Mouse (Mus musculus) T-helper 17 cell (primary cell): ENCODE measurements around the gene Chrng.

ENCODE experiments used
- in situ Hi-C, 2 experiments: fragments of 300-600 bp; cut with MboI, MseI; formaldehyde crosslinking; loops; 1 replicate in 1 of 2; 2 replicates in 1 of 2; pipeline ENCODE4 v1.15.1; 2025; ENCODE audit warnings: high pct_unique_total_duplicates in 2 of 2

Chrng gene

DNA sequence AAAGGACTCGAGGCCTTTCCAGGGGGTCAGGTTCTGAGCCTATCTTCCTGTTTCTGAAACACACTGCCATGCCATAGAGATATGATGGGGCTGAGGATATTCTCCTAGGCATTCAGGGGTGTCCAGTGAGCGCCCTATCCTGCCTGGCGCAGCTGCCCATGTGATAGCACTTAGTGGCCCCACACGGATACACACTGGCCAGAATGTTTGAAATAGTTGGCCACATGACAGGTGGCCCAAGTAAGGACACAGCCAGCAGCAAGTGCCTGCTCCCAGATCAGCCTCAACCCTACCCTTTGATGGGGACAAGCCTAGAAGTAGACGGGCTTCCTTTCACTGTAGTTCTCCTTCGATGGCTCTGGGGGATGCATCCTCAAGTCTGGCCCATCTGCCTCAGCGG, at the start of gene Chrng:
Gene Chrng (plus strand): TSS at position 193 of the 400 bp plus-strand sequence.
- in situ Hi-C loops: no loop called here

DNA sequence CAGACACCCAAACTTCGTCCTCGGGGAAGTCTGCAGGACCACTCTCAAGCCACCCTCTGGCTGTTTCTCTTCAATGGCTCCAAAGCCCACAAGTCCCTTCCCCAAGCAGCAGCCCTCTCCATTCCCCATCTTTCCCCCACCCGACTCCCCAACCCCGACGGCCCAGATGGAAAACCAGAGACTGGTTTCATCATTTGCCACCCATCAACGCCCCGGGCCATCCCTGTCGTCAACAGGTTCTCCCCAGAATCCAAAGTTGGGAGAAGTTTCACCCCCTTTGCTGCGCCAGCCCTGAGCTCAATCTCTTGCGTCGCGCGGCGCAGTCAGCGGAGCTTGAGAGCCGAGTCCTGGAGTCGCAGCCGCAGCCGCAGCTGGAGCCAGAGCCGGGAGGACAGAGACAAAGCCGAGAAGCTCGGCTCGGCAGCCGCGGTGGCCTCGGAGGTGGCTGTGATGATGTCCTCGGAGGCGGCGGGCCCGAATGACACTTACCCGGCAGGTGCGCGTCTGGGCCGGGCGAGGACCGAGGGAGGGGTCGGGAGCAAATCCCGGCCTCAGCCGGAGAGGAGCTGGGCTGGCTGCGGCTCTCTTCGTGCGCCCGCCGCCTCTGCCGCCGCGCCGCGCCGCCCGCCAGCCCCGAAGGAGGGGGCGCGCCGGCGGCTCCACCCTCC, 48.8 kb upstream of the Chrng start:
- in situ Hi-C loops: loop anchor here in 1 of 2 experiments (25.0 kb wide), 1 partner anchor 1182 kb away; no protein-coding TSS in a partner anchor

DNA sequence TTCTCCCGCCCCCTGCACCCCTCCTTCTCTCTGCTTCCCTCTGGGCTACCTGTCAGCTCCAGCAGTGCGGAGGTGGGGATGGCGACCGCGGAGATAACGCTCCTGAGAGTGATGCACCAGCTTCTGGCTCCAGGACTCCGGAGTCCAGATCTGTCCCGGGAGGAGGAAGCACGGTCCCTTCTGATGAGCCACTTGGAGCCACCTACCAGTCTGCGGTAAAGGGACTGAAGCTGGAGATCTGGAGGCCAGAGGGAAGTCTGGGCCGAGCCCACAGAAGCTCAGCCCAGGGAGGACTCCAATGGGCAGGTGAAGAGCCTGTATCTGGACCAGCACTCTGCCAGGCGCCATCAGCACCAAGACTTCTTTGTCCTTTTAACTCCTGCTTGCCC, 48.3 kb upstream of the Chrng start, which contains the start of gene Ecel1:
Gene Ecel1 (minus strand): TSS at position 323 of the 389 bp plus-strand sequence.
- in situ Hi-C loops: loop anchor here in 1 of 2 experiments (25.0 kb wide), 1 partner anchor 1181 kb away; no protein-coding TSS in a partner anchor

DNA sequence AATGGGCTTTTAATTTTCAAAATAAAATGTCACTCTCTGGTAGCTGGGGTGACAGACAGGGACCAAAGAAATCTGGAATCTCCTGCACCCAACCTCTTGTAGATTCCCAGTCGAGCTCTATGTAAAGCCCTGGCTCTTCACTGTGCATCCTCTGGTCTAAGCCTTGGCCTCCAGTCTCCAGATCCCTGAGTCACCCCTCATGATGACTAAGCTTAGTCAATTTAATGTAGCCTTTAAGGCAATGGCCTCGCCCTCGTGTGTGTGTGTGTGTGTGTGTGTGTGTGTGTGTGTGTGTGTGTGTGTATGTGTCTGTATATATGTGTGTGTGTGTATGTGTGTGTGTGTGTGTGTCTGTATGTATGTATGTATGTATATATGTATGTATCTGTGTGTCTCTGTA, 45.1 kb upstream of the Chrng start:
- in situ Hi-C loops: loop anchor here in 1 of 2 experiments (25.0 kb wide), 1 partner anchor 1178 kb away; no protein-coding TSS in a partner anchor

DNA sequence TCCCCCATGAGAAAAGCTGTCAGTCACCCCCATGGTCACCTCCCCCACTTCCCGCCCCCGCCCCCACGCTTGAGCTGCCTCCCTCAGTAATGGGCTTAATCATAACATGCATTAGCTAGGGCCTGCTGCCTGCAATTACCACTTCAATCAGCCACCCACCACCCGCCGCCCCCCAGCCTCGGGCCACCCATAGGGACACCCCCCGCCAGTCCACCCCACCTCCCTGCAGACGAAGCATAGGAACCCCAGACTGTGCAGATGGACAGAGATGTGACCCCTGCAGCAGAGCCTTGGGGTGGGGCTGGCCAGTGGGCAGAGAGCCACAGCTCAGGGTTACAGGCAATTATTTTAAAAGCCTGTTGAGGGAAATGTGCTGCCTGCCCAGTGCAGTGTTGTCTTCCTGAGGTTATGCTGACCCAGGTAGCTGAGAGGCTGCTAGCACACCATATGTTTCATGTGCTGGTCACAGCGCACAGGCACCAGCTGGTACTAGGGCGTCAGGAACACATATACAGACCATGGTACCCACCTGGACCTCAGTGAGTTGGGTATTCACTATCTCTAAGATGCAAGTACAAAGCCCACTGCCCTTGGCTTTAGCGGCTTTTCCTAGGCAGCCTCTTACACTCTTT, 40.2 kb upstream of the Chrng start:
- in situ Hi-C loops: loop anchor here in 1 of 2 experiments (25.0 kb wide), 1 partner anchor 1173 kb away; no protein-coding TSS in a partner anchor

DNA sequence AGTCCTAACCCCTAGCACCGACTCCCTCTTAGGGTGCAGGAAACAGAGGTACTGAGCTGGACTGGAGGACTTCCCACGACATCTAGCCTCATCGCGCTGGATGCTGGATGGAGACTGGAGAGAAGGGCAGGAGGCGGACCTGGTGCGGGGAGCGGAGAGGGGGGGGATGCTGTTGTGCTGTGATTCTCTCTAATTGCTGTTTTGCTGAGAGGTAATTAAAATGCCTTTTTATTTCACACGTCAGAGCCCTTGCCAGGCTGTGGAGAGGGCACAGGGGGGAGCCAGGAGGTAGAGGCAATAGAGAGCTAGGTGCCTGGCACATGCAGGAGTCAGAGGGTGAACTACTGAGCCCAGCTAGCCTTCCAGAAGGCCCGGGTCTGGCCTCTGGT, 39.7 kb upstream of the Chrng start:
- in situ Hi-C loops: loop anchor here in 1 of 2 experiments (25.0 kb wide), 1 partner anchor 1173 kb away; no protein-coding TSS in a partner anchor

DNA sequence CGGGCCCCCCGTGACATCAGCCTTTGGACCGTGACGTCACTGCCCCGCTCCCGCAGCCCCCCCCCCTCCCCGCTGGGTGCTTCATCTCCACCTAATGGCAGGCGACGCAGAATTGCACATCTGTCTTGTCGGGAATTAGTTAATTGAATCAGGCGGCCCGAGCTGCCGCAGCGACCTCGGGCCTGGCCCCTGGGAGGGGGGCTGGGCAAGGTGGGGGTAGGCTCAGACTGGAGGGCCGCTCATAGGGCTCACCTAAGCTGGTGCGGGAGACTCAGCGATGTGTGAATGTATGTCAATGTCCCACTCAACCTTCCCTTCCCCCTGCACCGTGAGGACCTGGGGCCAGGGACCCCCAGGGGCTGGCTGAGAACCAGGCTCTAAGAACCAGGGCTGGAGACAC, 34.0 kb upstream of the Chrng start:
- in situ Hi-C loops: loop anchor here (5.0 to 25.0 kb wide), 2 partner anchors 37 to 1167 kb away; no protein-coding TSS in a partner anchor

DNA sequence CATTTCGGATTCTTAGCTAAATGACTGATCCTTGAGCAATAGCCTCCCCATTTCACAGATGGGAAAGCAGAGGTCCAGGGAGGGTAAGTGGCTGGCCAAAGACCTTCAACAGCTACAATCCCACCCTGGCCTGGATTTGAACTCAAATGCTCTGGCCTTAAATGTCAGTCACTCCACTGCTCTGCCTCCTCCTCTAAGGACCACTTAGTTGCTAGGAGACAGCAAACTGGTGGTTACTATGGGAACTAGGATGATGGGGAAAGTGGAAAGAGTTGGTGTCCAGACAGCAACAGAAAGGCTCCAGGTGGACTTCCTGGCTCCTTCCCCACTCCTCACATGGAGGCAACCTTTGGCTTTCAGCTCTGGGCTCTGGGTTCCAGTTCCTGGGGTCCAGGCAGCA, 33.1 kb upstream of the Chrng start:
- in situ Hi-C loops: loop anchor here (5.0 to 25.0 kb wide), 2 partner anchors 36 to 1166 kb away; no protein-coding TSS in a partner anchor

DNA sequence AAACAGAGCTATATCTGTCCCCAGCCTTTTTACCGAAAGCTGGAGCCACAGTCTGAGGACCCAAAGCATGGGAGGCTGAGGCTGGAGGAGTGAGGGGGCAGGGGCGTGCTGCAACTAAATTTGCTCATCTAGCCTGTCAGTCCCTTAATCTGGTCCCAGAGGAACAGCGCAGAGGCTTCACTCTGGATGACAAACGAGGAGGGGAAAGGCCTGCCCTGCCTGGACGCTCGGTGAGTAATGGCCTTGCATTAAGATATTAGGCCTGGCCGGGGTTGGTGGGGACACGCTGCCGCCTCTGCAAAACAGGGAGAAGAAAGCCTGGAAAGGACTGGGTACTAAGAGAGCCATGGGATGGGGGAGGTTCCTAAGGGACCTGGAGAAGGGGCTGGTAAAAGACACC, 32.1 kb upstream of the Chrng start:
- in situ Hi-C loops: loop anchor here (5.0 to 25.0 kb wide), 2 partner anchors 35 to 1165 kb away; no protein-coding TSS in a partner anchor

DNA sequence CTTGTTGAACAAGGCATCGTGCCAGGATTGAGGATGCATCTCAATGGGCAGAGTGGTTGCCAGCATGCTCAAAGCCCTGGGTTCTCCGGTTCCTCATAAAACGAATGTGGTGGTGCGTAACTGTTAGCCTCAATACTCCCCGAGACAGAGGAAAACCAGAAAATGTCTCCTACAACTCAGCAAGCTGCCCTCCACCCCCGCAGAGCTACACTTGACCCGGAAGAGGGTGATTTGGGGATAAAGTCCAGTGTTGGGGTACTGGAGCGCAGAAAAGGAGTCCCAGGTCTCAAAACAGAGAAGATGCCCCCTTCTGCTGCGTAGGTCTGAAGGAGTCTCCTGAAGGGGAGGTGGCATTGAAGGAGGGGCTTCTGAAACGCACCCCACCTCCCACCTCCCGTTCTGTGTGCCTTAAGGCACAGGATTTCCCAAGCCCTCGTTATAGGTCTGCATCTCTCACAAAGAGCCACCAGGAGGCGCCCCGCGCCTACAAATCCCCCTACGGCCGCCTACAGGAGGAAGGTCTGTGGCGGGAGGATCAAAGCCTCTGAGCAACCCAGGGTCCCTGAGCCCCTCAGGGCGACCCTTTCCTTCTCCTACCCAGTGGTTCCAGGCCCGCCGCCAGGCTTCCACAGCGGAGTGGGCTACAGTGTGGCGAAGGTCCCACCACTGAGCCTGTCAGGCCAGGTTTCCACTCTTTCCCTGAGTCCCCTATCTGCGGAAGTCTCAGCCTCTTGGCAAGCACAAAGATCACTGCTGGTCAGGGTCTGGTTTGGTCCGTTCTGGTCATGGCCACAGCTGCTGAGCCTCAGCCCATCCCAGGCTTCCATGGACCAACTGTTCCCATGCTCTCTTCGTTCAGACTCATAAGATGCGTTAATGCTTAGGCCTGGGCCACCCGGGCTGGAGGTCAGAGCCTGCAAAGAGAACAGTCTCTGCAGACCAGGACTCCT, 30.2 kb upstream of the Chrng start:
- in situ Hi-C loops: loop anchor here (5.0 to 25.0 kb wide), 2 partner anchors 33 to 1163 kb away; no protein-coding TSS in a partner anchor

DNA sequence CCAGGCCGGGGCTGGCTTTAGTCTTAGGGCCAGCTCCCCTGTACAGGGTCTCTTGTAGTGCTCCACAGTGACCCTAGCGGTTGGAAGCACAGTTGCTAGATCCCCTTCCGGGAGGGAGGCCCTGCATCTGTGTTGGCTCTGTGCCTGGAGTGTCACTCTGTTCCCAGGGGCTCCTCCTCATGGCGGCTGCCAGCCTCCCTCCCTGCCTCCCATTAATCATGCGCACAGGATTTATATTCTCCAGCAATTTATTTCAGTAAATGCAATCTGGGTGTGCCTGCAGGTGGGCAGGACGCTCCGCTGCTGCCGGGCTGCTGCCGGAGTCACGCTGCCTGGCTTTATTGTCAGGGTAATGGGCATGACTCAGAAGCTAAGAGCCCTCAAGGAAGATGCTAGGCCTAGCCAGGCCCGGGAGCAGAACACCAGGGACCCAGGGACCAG, 28.6 kb upstream of the Chrng start:
- in situ Hi-C loops: no loop called here

DNA sequence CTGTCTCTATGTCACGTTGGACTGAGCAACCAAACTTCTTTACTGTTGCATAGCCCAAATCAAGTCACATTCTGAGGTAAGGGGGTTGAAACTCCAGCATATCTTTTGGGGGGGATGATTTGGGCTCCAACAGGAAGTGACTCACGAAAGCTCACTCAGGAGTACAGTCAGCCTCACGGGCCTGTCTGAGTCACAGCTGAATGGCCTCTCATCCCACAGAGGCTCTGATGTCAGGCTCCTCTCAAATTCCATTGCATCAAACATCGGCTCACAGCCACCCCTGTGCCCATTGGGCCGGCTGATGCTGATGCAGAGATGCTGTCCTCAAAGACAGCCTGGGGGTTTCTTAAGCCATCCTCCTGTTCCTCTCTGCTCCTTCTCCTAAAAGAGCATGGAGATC, 23.6 kb upstream of the Chrng start:
- in situ Hi-C loops: no loop called here

DNA sequence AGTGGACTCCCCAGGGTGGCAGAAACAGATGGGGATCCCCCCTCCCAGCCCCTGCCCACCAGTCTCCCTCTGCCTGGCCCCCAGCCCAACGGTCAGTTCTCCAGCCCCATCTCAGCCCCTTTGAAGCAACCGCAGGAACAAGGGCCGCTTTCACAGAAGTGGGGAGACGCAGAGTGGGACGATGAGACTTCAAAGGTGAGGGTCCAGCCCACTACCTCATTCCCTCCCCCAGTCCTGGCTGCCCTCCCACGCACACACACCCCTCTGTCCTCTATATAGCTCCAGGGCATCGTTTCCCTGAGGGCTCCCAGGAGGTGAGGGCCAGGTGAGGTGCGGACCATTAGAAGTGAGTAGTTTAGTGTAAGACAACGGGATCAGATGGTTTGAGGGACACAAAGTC, 21.4 kb upstream of the Chrng start, which contains the start of gene Prss56:
Gene Prss56 (plus strand): TSS at position 301 of the 400 bp plus-strand sequence.
- in situ Hi-C loops: no loop called here

DNA sequence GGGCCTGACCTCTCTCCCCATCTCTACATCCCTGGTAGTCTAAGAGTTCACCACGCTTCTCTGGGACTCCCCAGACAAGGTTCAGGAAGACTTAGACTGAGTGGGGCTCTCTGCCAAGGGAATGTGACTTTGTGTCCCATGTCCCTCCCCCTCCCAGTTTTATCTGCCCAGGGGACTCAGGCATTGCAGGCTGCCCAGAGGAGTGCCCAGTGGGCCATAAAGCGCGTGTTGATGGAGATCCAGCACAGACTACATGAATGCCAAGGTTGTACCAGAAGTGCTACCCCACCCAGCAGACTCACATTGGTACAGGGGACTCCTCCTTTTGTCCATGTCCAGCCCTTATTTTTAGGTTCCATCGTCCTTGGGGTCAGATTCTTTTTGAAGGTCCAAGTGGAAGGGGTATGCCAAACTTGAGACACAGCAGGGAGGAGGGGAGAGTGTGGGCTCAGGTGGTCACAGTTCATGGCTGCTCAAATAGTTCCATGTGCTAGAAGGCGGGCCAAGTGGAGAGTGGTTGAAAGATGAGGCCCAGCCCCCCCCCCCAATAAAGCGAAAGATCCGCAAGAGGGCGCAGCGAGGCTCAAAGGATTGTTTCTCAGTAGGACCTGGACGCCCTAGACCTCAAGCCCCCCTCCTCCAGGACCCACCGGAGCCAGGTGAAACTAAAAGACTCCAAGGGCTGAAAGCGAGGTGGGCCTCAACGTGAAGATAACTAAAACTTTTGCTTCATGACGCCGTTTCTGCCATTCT, 20.3 kb upstream of the Chrng start:
- in situ Hi-C loops: no loop called here

DNA sequence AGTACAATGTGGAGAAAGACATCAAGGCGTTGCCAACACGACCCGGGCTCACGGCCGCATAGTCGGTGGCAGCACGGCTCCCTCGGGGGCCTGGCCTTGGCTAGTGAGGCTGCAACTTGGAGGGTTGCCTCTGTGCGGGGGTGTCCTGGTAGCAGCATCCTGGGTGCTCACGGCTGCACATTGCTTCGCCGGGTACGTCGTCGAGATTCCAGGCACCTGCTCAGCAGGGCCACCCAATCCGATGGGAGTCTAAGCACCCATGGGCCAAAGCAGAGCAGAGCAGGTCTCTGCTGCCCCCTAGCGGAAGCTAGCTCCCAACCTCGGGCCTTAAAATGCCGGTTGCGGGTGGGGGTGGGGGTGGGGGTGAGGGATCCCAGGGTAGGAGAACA, 19.7 kb upstream of the Chrng start:
- in situ Hi-C loops: loop anchor here (5.0 kb wide), 1 partner anchor 82 kb away; the partner anchor contains the start of gene Alpi (in 2 of the 2)

DNA sequence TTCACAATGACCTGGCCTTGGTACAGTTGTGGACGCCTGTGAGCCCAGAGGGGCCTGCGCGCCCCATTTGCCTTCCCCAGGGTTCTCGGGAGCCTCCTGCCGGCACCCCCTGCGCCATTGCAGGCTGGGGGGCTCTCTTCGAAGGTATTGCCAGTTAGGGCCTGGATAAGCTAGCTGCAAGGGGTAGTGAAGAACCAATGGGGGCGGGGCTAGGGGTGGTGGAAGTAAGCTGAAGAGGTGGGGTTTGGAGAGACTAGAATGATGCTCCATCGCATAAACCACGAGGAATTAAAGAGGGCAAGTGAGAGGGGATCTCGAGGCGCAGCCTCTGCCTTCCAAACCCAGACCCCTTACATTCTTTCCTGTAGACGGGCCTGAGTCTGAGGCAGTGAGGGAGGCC, 18.9 kb upstream of the Chrng start:
- in situ Hi-C loops: loop anchor here (5.0 kb wide), 1 partner anchor 83 kb away; the partner anchor contains the start of gene Alpi (in 2 of the 2)

DNA sequence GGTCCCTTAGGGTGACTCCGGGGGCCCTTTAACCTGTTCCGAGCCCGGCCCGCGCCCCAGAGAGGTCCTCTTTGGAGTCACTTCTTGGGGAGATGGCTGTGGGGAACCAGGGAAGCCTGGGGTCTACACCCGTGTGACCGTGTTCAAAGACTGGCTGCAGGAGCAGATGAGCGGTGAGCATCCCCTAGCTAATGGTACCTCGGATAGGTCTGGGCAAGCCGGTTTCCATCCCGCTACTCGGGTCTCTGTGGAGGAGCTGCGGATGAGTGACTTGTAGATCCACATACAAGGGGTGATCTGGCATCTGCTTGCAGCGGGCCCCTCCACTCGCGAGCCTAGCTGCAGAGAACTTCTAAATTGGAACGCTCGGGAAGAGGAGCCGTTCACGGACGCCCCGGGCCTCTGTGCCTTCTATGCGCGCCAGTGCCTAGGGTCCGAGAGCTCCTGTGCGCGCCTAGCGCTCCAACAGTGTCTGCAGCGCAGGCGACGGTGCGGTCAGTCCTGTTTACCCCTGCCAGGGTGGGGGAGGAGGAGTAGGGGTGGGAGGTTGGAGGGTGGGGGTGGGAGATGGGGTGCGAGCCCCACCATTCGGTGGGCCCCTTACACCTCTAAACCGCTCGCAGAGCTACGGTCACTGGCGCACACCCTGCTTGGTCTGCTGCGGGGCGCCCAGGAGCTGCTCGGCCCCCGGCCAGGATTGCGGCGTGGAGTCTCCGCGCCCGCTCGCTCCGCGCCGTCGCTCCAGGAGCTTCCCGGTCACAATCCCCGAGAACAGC, 18.0 kb upstream of the Chrng start:
- in situ Hi-C loops: loop anchor here (5.0 kb wide), 1 partner anchor 84 kb away; the partner anchor contains the start of gene Alpi (in 2 of the 2)

DNA sequence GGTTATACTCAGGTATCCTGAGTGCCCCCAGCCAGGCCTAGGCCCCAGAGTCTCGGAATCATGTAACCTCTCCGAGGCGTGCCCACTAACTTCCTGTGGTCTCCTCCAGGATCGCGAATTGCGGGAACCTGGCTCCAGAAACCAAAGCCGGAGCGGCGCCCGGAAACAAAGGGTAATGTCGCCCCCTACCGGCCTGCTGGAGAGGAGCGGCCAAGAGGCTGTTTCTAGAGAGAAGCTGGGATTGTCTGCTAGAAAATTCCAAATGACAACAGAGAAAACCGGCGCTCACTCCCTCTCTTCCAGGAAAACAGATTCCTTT, 17.5 kb upstream of the Chrng start:
- in situ Hi-C loops: loop anchor here (5.0 kb wide), 1 partner anchor 85 kb away; the partner anchor contains the start of gene Alpi (in 2 of the 2)

DNA sequence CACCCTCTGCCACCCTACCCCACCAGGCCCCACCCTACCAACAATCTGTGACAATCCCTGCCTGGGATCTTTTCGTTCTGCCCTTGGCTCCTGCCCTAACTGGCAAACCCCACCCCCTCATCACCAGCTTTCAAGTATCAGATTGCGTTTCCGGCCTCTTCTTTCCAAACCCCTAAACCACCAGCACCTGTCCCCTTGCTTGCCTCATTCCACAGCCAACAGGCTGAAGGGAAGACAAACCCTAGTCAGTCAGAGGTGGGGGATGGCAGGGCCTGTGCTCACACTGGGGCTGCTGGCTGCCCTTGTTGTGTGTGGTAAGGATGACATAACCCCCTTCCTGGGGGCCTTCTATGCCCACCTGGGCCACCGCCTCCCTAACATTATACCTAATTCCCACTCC, 14.0 kb upstream of the Chrng start, which contains the start of gene Chrnd:
Gene Chrnd (plus strand): TSS at position 179 of the 400 bp plus-strand sequence.
- in situ Hi-C loops: no loop called here
